In genomic region chr10:99284918-99285317, GRCm38 (mm10) we compare ENCODE assay signal across 10 mouse cellular contexts. TPM values are rescaled to one million over a fixed set of nuclear protein-coding genes. Genes with fewer than 3 reads are reported as not detected.
DNase-seq lines count a peak whose midpoint lies in the region; ATAC-seq and TF ChIP-seq lines count a peak whose summit lies in the region.
"Had no signal": no experiment of that assay in that cellular context is flagged by ENCODE, and none has a peak within 500 bp of the region (broad histone marks: within the 10 kb centered on the region; RNA-seq: fewer than 3 reads in every experiment).

No protein-coding gene starts in this region.

- H3K27me3 ChIP-seq in forebrain, embryonic 10.5 days (ENCODE audit: poor library complexity, severe bottlenecking), result peaks cover 21% of the 10 kb centered on the region
- no peaks in the 10 kb centered on the region; the same call in 1 of the 2 replicates for H3K27me3 ChIP-seq in forebrain, embryonic 12.5 days
- no peaks in the 10 kb centered on the region for H3K27me3 ChIP-seq in heart, postnatal 0 days (ENCODE audit: control insufficient read depth, insufficient read depth, low read length)

- no peak for TF ChIP-seq CTCF in heart, postnatal 0 days (IDR thresholded peaks at IDR 0.05; ENCODE audit: low read depth)

- no peak overlapping the region for H3K4me3 ChIP-seq in forebrain, embryonic 10.5 days
- no peak overlapping the region for H3K4me3 ChIP-seq in forebrain, embryonic 12.5 days (replicated peaks)
- no peak overlapping the region for H3K4me3 ChIP-seq in heart, postnatal 0 days (ENCODE audit: low read depth, low read length)
- H3K4me3 ChIP-seq: gastrocnemius, adult 2 months had no signal

- peaks cover 54% of the 10 kb centered on the region for H3K4me1 ChIP-seq in forebrain, embryonic 10.5 days
- peaks cover 13% of the 10 kb centered on the region for H3K4me1 ChIP-seq in forebrain, embryonic 12.5 days
- H3K4me1 ChIP-seq in heart, postnatal 0 days (ENCODE audit: control insufficient read depth, insufficient read depth), result peaks cover 12% of the 10 kb centered on the region

- H3K9me3 ChIP-seq in forebrain, embryonic 10.5 days, result no peaks in the 10 kb centered on the region
- no peaks in the 10 kb centered on the region for H3K9me3 ChIP-seq in forebrain, embryonic 12.5 days
- H3K9me3 ChIP-seq in heart, postnatal 0 days (replicated peaks; ENCODE audit: control insufficient read depth, low read length), result no peaks in the 10 kb centered on the region

- no peaks in the 10 kb centered on the region for H3K36me3 ChIP-seq in forebrain, embryonic 10.5 days (replicated peaks)
- H3K36me3 ChIP-seq in forebrain, embryonic 12.5 days (replicated peaks), result no peaks in the 10 kb centered on the region
- H3K36me3 ChIP-seq in heart, postnatal 0 days (replicated peaks; ENCODE audit: control insufficient read depth, insufficient read depth, low read length), result no peaks in the 10 kb centered on the region

- no peak for TF ChIP-seq EP300 in heart, postnatal 0 days (IDR thresholded peaks at IDR 0.05; ENCODE audit: low read depth)

- H3K4me2 ChIP-seq in forebrain, embryonic 12.5 days, result no peak overlapping the region
- peak overlapping the region; percentile 25 for H3K4me2 ChIP-seq in heart, postnatal 0 days (ENCODE audit: low read depth, low read length)

- H3K27ac ChIP-seq in forebrain, embryonic 10.5 days, result peak overlapping the region; percentile 75
- no peak overlapping the region for H3K27ac ChIP-seq in forebrain, embryonic 12.5 days
- peak overlapping the region; percentile 59 for H3K27ac ChIP-seq in heart, postnatal 0 days (ENCODE audit: low read depth)

- H3K9ac ChIP-seq in forebrain, embryonic 12.5 days, result no peak overlapping the region
- H3K9ac ChIP-seq in heart, postnatal 0 days (replicated peaks; ENCODE audit: low read depth, low read length), result no peak overlapping the region

- no peak for ATAC-seq in forebrain, embryonic 12.5 days (ENCODE audit: low FRiP score)
- ATAC-seq in heart, postnatal 0 days (ENCODE audit: insufficient read depth, low read depth), result 0 out of 2 replicates have a peak, but pooled peaks have one; percentile 3

- no peak for DNase-seq in forebrain, embryonic 10.5 days (ENCODE audit: extremely low spot score, low spot score)
- peak; percentile 37 for DNase-seq in kidney, postnatal 10 days
- no peak for DNase-seq in kidney, postnatal 36 days
- DNase-seq in heart, postnatal 0 days (ENCODE audit: low spot score), result no peak
- DNase-seq in right cerebral cortex, postnatal 25 days, result peak; percentile 69
- DNase-seq in embryo, embryonic 11 days, result no peak
- DNase-seq in adrenal gland, adult 18-20 months (ENCODE audit: low spot score in 2 of 2), result no peak
- DNase-seq: cerebellum, postnatal 10 days; gastrocnemius, adult 2 months had no signal

- WGBS in forebrain, embryonic 10.5 days, result 81% methylated on average over 9 of the region's 9 CpGs
- WGBS in forebrain, embryonic 12.5 days, result 88% methylated on average over 9 of the region's 9 CpGs
- 18% methylated on average over 9 of the region's 9 CpGs for WGBS in heart, postnatal 0 days

RNA-seq across cellular contexts. Expression of gene Dusp6, which starts 21.9 kb away (rescaled TPM):
- 97.6 and 116 TPM in 2 replicates for polyA plus RNA-seq in forebrain, embryonic 10.5 days (2016; fragmentation: Nextera tagmentation; extraction: Ambion mirVana)
- 37.1 and 40.0 TPM in 2 replicates for polyA plus RNA-seq in forebrain, embryonic 12.5 days (2016; fragmentation: Nextera tagmentation; extraction: Ambion mirVana)
- total RNA-seq in heart, postnatal 0 days (2014; rRNA removed; ENCODE audit: low replicate concordance), result 59.8 and 73.6 TPM in 2 replicates
- 23.2 and 25.8 TPM in 2 replicates for polyA plus RNA-seq in heart, postnatal 0 days (2015; fragmentation: Nextera tagmentation; extraction: Ambion mirVana)
- total RNA-seq in adrenal gland, adult 18-20 months (2021), result 100 to 1,000 TPM; 102 to 235 TPM

Comparison
In these comparisons a context has a peak if more than half of its experiments do, and no peak if none do; other contexts are left out.
1. DNase-seq: peak in kidney, postnatal 10 days (single experiment) and right cerebral cortex, postnatal 25 days (single experiment); none in forebrain, embryonic 10.5 days (single experiment), kidney, postnatal 36 days (0 of 2), heart, postnatal 0 days (single experiment), embryo, embryonic 11 days (single experiment) and adrenal gland, adult 18-20 months (0 of 2).